Mouse (Mus musculus) lung, embryonic 16.5 days (tissue): ENCODE measurements at regions not wholly inside any gene's neighbourhood (a gene's known extent, or its start where the extent isn't known, plus 50 kb on each side); places are given as distances from the start of the nearest gene placed in this dataset.

Source experiments
- ATAC-seq: fragments of 200-750 bp; cut with Nextera tagmentation; 2 replicates; pipeline ENCODE4 v1.8.0; 2017; ENCODE audit warnings: low read depth, mild to moderate bottlenecking, moderate library complexity
- H3K27ac ChIP-seq: fragments of 300-500 bp; sonication (generic); 2 replicates; pipeline ENCODE4 v1.5.1; 2014; ENCODE audit warnings: mild to moderate bottlenecking, control low read depth, low read length
- H3K27me3 ChIP-seq: fragments of 300-500 bp; sonication (generic); 2 replicates; pipeline ENCODE4 v1.6.1; 2014; ENCODE audit warnings: low read depth, low read length, mixed read lengths; ENCODE audit not compliant: control insufficient read depth, insufficient read depth
- H3K36me3 ChIP-seq: fragments of 300-500 bp; sonication (generic); 2 replicates; pipeline ENCODE4 v1.6.1; 2014; ENCODE audit warnings: low read length; ENCODE audit not compliant: control insufficient read depth, insufficient read depth
- H3K4me1 ChIP-seq: fragments of 300-500 bp; sonication (generic); replicated peaks from 2 replicates; pipeline ENCODE4 v1.6.1; 2014; ENCODE audit warnings: low read length, mixed read lengths; ENCODE audit not compliant: control insufficient read depth, insufficient read depth
- H3K4me2 ChIP-seq: fragments of 300-500 bp; sonication (generic); 2 replicates; pipeline ENCODE4 v1.6.1; 2014; ENCODE audit warnings: low read depth, low read length, control low read depth
- H3K4me3 ChIP-seq: fragments of 300-500 bp; sonication (generic); 2 replicates; pipeline ENCODE4 v1.5.1; 2014; ENCODE audit warnings: mild to moderate bottlenecking, low read length, control low read depth
- H3K9ac ChIP-seq: fragments of 300-500 bp; sonication (generic); 2 replicates; pipeline ENCODE4 v1.6.1; 2014; ENCODE audit warnings: low read length, control low read depth
- H3K9me3 ChIP-seq: fragments of 300-500 bp; sonication (generic); 2 replicates; pipeline ENCODE4 v1.6.1; 2016; ENCODE audit warnings: low read length; ENCODE audit not compliant: control insufficient read depth
- WGBS: fragments of 180-500 bp; shearing (Covaris S2); extraction: QIAGEN DNeasy Blood & Tissue Kit; methylation state at CpG from one replicate; pipeline ENCODE4 v1.1.7; 2014; 5-methylcytosine and 5-hydroxymethylcytosine counted together

GRCm38 (mm10) chr16:50841205-50841604, 250.3 kb upstream of the Ccdc54 start:
- no peak overlapping the region for H3K27ac ChIP-seq
- no peaks in the 10 kb centered on the region for H3K36me3 ChIP-seq
- H3K4me1 ChIP-seq = no peaks in the 10 kb centered on the region
- no peak overlapping the region for H3K4me3 ChIP-seq
- no peaks in the 10 kb centered on the region for H3K9me3 ChIP-seq
- WGBS = 63% methylated on average over 10 of the region's 10 CpGs
- no peaks in the 10 kb centered on the region for H3K27me3 ChIP-seq
- H3K9ac ChIP-seq = no peak overlapping the region
- 0 out of 2 replicates have a peak, but pooled peaks have one; percentile 43 for ATAC-seq
- H3K4me2 ChIP-seq = no peak overlapping the region

- Histone ChIP-seq H3K4me1 (no peaks in the 10 kb centered on the region), H3K27ac (no peak overlapping the region), H3K36me3 (no peaks in the 10 kb centered on the region), H3K9ac (no peak overlapping the region), H3K27me3 (no peaks in the 10 kb centered on the region), H3K4me3 (no peak overlapping the region), H3K4me2 (no peak overlapping the region), H3K9me3 (no peaks in the 10 kb centered on the region)
- WGBS = 70% methylated on average over 9 of the region's 9 CpGs
- ATAC-seq = no peak
Measured at GRCm38 (mm10) chr16:50839665-50840064, 248.7 kb upstream of the Ccdc54 start.

GRCm38 (mm10) chr16:50837416-50837815, 246.5 kb upstream of the Ccdc54 start:
- H3K9ac ChIP-seq = no peak overlapping the region
- no peak overlapping the region for H3K4me2 ChIP-seq
- WGBS = 89% methylated on average over 9 of the region's 9 CpGs
- no peak for ATAC-seq
- H3K36me3 ChIP-seq = no peaks in the 10 kb centered on the region
- H3K27me3 ChIP-seq = no peaks in the 10 kb centered on the region
- H3K4me3 ChIP-seq = no peak overlapping the region
- no peaks in the 10 kb centered on the region for H3K9me3 ChIP-seq
- H3K4me1 ChIP-seq = no peaks in the 10 kb centered on the region
- no peak overlapping the region for H3K27ac ChIP-seq

GRCm38 (mm10) chr16:50836457-50836856, 245.5 kb upstream of the Ccdc54 start:
- WGBS = 61% methylated on average over 4 of the region's 4 CpGs
- Histone ChIP-seq H3K9me3 (no peaks in the 10 kb centered on the region), H3K27ac (no peak overlapping the region), H3K4me3 (no peak overlapping the region), H3K9ac (no peak overlapping the region), H3K36me3 (no peaks in the 10 kb centered on the region), H3K27me3 (no peaks in the 10 kb centered on the region), H3K4me2 (no peak overlapping the region), H3K4me1 (no peaks in the 10 kb centered on the region)
- ATAC-seq = no peak

GRCm38 (mm10) chr16:50833357-50833756, 242.4 kb upstream of the Ccdc54 start:
- no peak overlapping the region for H3K4me3 ChIP-seq
- ATAC-seq = no peak
- H3K27ac ChIP-seq = no peak overlapping the region
- 77% methylated on average over 2 of the region's 2 CpGs for WGBS
- no peak overlapping the region for H3K4me2 ChIP-seq
- H3K4me1 ChIP-seq = no peaks in the 10 kb centered on the region
- H3K27me3 ChIP-seq = no peaks in the 10 kb centered on the region
- H3K9me3 ChIP-seq = no peaks in the 10 kb centered on the region
- no peak overlapping the region for H3K9ac ChIP-seq
- no peaks in the 10 kb centered on the region for H3K36me3 ChIP-seq

GRCm38 (mm10) chr16:50822352-50822751, 231.4 kb upstream of the Ccdc54 start:
- Histone ChIP-seq H3K27ac (no peak overlapping the region), H3K9ac (no peak overlapping the region), H3K27me3 (no peaks in the 10 kb centered on the region), H3K36me3 (no peaks in the 10 kb centered on the region), H3K4me3 (no peak overlapping the region), H3K4me1 (no peaks in the 10 kb centered on the region), H3K4me2 (no peak overlapping the region), H3K9me3 (no peaks in the 10 kb centered on the region)
- 31% methylated on average over 7 of the region's 7 CpGs for WGBS
- ATAC-seq = no peak

GRCm38 (mm10) chr16:50814626-50815025, 223.7 kb upstream of the Ccdc54 start:
- no peaks in the 10 kb centered on the region for H3K36me3 ChIP-seq
- no peak overlapping the region for H3K4me3 ChIP-seq
- no peak overlapping the region for H3K4me2 ChIP-seq
- H3K27me3 ChIP-seq = no peaks in the 10 kb centered on the region
- H3K9me3 ChIP-seq = no peaks in the 10 kb centered on the region
- no peak overlapping the region for H3K9ac ChIP-seq
- ATAC-seq = no peak
- no peak overlapping the region; the same call in 1 of the 2 replicates for H3K27ac ChIP-seq
- WGBS = 35% methylated on average over 4 of the region's 4 CpGs
- H3K4me1 ChIP-seq = no peaks in the 10 kb centered on the region

- Histone ChIP-seq H3K9me3 (no peaks in the 10 kb centered on the region), H3K9ac (no peak overlapping the region), H3K36me3 (no peaks in the 10 kb centered on the region), H3K4me1 (no peaks in the 10 kb centered on the region), H3K27me3 (no peaks in the 10 kb centered on the region), H3K4me2 (no peak overlapping the region), H3K27ac (no peak overlapping the region), H3K4me3 (no peak overlapping the region)
- 0 out of 2 replicates have a peak, but pooled peaks have one; percentile 49 for ATAC-seq
- WGBS = 45% methylated on average over 10 of the region's 10 CpGs
Measured at GRCm38 (mm10) chr16:50799145-50799794, 208.3 kb upstream of the Ccdc54 start.

GRCm38 (mm10) chr16:50798095-50798494, 207.1 kb upstream of the Ccdc54 start:
- Histone ChIP-seq H3K27me3 (no peaks in the 10 kb centered on the region), H3K9ac (no peak overlapping the region), H3K9me3 (no peaks in the 10 kb centered on the region), H3K4me2 (no peak overlapping the region), H3K4me3 (no peak overlapping the region), H3K36me3 (no peaks in the 10 kb centered on the region), H3K4me1 (peaks cover 2% of the 10 kb centered on the region; the same call in 1 of the 2 replicates), H3K27ac (no peak overlapping the region)
- WGBS = 56% methylated on average over 6 of the region's 6 CpGs
- ATAC-seq = no peak
